Mouse (Mus musculus): ENCODE results near the gene Akr1a1. TPM values are rescaled to one million over a fixed set of nuclear protein-coding genes. Genes with fewer than 3 reads are reported as not detected.

Gene Akr1a1
- polyA plus RNA-seq, 1 experiment from 2014 or later = 550 TPM

DNA sequence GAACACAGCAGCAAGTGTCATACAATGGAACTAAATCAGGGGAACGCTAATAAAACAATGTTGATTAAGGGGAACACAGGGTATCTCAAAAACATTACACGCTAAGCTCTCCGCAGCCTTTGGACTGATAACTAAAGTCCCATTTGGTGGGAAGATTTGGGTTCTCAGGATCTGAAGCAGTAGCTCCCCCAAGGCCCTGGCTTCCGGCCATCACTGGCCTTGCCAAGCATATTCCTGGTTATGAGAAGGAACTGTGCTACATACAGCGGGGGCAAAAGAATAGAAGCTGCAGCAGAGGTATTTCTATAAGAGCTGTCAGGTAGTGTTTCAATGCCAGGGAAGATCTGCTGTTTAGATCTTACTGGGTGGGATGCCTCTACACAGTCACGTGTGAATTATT is 1.7 kb upstream of the Akr1a1 start:
- Histone ChIP-seq H3K4me3 (no peak overlapping the region), H3K36me3 (replicated peaks) (peaks cover 21% of the 10 kb centered on the region), H3K4me1 (peaks cover 26% of the 10 kb centered on the region), H3K9me3 (no peaks in the 10 kb centered on the region), H3K27me3 (ENCODE audit: poor library complexity, severe bottlenecking) (no peaks in the 10 kb centered on the region), H3K27ac (no peak overlapping the region)
- no peak for DNase-seq (ENCODE audit: extremely low spot score, low spot score)
- 89% methylated on average over 6 of the region's 6 CpGs for WGBS

DNA sequence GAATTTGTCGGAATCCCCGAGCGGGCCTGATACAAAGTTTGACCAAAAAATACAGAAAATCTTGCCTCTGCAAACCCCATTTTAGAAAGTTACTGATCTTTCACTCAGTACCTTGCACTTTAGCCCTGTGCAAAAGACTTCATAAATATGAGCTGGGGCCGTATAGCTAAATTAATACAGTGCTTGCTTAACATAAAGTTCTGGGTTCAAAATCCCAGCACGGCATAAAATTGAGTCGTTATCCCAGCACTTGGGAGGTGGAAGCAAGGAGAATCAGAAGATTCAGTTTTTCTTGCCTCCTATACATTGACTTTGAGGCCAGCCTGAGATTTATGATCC is 286 bp upstream of the Akr1a1 start:
- Histone ChIP-seq H3K4me1 (peaks cover 38% of the 10 kb centered on the region), H3K27ac (peak overlapping the region; percentile 94), H3K9me3 (no peaks in the 10 kb centered on the region), H3K36me3 (replicated peaks) (peaks cover 34% of the 10 kb centered on the region), H3K27me3 (ENCODE audit: poor library complexity, severe bottlenecking) (no peaks in the 10 kb centered on the region), H3K4me3 (peak overlapping the region; percentile 85)
- no peak for DNase-seq (ENCODE audit: extremely low spot score, low spot score)
- WGBS = 14% methylated on average over 6 of the region's 6 CpGs

DNA sequence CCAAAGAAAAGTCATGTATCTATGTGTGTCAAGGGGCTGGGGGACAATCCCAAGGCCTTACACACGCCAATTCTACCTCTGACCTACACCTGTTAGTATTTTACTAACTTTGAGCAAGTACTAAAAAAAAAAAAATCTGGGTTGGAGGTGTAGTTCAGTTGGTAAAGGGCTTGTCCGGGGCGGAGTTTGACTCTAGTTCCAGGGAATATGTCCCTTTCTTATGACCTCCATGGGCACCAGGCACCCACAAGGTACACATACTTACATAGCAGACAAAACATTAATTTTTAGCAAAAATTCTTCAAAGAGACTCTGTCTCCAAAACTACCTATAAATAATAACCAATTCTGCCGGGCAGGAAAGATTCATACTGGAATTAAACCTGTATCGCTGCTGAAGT is 1.1 kb downstream of the Akr1a1 start:
- no peaks in the 10 kb centered on the region for H3K9me3 ChIP-seq
- H3K27ac ChIP-seq = peak overlapping the region; percentile 94
- peaks cover 48% of the 10 kb centered on the region for H3K36me3 ChIP-seq (replicated peaks)
- H3K27me3 ChIP-seq (ENCODE audit: poor library complexity, severe bottlenecking) = no peaks in the 10 kb centered on the region
- no peak for DNase-seq (ENCODE audit: extremely low spot score, low spot score)
- H3K4me1 ChIP-seq = peaks cover 43% of the 10 kb centered on the region
- H3K4me3 ChIP-seq = peak overlapping the region; percentile 85
- 52% methylated on average over 5 of the region's 5 CpGs for WGBS

DNA sequence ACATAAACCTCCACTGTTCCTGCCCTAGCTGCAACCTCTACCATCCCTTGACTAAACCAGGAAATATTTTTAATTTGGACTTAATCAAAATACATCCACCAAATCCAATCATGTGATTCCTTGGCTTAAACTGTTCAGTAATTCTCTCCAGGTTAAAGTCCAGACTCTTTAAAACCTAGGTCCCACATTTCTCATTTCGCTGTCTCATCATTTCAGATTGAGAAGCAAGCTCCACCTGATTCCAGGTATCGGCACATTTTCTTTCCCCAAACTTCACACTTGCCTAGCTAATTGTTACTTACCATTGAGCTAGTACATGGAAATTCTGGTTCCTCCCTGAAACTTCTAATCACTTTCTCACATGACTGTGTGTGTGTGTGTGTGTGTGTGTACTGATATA is 2.1 kb downstream of the Akr1a1 start:
- DNase-seq (ENCODE audit: extremely low spot score, low spot score) = no peak
- H3K27me3 ChIP-seq (ENCODE audit: poor library complexity, severe bottlenecking) = no peaks in the 10 kb centered on the region
- H3K4me3 ChIP-seq = peak overlapping the region; percentile 85
- 96% methylated on average over 2 of the region's 2 CpGs for WGBS
- no peaks in the 10 kb centered on the region for H3K9me3 ChIP-seq
- peaks cover 58% of the 10 kb centered on the region for H3K36me3 ChIP-seq (replicated peaks)
- no peak overlapping the region for H3K27ac ChIP-seq
- H3K4me1 ChIP-seq = peaks cover 43% of the 10 kb centered on the region

DNA sequence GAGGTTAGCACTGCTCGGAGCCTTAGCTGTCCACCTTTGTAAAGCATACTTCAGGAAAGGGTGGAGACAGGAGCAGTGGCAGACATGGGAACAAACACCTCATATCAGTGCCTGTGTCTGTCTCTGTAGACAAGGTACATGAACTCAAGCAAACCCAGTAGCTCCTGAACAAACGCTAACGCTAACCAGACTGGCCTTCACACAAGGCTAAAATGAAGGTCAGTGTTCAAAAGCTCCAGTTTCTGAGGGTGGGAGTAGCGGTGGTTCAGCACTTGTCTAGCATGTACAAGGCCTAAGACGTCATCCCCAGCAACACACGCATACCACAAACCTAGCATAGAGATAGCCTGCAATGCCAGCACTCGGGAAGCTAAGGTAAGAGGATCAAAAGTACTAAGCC is 5.9 kb downstream of the Akr1a1 start:
- WGBS = 91% methylated on average over 7 of the region's 7 CpGs

DNA sequence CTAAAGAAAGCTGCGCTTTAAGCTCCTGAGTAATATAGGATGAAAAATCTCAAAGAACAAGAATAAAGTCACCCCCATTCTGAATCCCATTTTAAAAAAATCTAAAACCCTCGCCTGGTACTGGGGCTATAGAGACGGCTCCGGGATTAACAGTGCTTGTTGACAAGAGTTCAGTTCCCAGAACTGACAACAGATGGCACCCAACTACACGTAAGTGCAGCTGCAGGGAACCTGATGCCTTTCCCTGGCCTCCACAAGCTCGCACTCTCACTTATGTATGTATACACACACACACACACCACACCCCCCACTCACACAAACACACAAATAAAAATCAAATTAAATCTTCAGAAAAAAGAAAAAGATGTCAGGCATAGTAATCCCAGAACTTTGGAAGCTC is 7.2 kb downstream of the Akr1a1 start:
- H3K36me3 ChIP-seq (replicated peaks) = peaks cover 97% of the 10 kb centered on the region
- 68% methylated on average over 6 of the region's 6 CpGs for WGBS
- H3K9me3 ChIP-seq = no peaks in the 10 kb centered on the region
- peaks cover 25% of the 10 kb centered on the region for H3K4me1 ChIP-seq
- no peak overlapping the region for H3K4me3 ChIP-seq
- no peak for DNase-seq (ENCODE audit: extremely low spot score, low spot score)
- no peak overlapping the region for H3K27ac ChIP-seq
- no peaks in the 10 kb centered on the region for H3K27me3 ChIP-seq (ENCODE audit: poor library complexity, severe bottlenecking)

More for the DNA sequence above, 5.9 kb downstream of the Akr1a1 start:
- Histone ChIP-seq H3K4me1 (peaks cover 37% of the 10 kb centered on the region), H3K4me3 (no peak overlapping the region), H3K27ac (no peak overlapping the region), H3K36me3 (replicated peaks) (peaks cover 94% of the 10 kb centered on the region), H3K9me3 (no peaks in the 10 kb centered on the region), H3K27me3 (ENCODE audit: poor library complexity, severe bottlenecking) (no peaks in the 10 kb centered on the region)
- no peak for DNase-seq (ENCODE audit: extremely low spot score, low spot score)

DNA sequence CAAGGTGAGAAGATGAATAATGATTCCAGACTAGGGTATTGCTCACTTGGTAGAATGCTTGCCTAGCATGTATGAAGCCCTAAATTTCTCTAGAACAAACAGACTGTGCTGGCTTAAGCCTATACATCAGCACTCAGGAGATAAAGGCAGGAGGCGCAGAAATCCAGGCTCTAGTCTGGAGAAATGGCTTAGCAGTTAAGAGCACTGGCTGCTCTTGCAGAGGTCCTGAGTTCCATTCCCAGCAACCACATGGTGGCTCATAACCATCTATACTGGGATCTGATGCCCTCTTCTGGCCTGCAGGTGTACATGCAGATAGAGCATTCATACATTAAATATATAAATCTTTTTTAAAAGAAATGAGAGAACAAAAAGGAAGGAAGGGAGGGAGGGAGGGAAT is 9.4 kb downstream of the Akr1a1 start:
- 92% methylated on average over 1 of the region's 1 CpGs for WGBS
- H3K36me3 ChIP-seq (replicated peaks) = peaks cover 97% of the 10 kb centered on the region
- no peak for DNase-seq (ENCODE audit: extremely low spot score, low spot score)

DNA sequence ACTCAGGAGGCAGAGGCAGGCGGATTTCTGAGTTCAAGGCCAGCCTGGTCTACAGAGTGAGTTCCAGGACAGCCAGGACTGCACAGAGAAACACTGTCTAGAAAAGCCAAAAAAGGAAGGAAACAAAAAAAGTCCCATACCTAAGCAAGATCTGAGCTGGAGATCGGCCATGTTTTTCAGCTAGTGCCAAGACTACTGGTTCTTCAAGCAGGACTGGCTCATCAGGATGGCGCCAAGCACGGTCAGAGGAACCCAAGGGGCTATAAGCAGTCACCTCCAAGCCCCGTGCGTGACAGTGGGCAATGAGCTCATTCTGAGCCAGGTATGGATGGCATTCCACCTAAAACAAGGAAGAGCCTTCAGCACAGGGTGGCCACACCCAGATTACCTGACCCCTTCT is 12.7 kb downstream of the Akr1a1 start:
- no peaks in the 10 kb centered on the region for H3K9me3 ChIP-seq
- no peak overlapping the region for H3K4me3 ChIP-seq
- H3K27me3 ChIP-seq (ENCODE audit: poor library complexity, severe bottlenecking) = no peaks in the 10 kb centered on the region
- H3K36me3 ChIP-seq (replicated peaks) = peaks cover 98% of the 10 kb centered on the region
- 93% methylated on average over 6 of the region's 6 CpGs for WGBS
- DNase-seq (ENCODE audit: extremely low spot score, low spot score) = no peak
- H3K4me1 ChIP-seq = no peaks in the 10 kb centered on the region
- no peak overlapping the region for H3K27ac ChIP-seq

More for the DNA sequence above, 9.4 kb downstream of the Akr1a1 start:
- peaks cover 5% of the 10 kb centered on the region for H3K4me1 ChIP-seq
- H3K27me3 ChIP-seq (ENCODE audit: poor library complexity, severe bottlenecking) = no peaks in the 10 kb centered on the region
- no peaks in the 10 kb centered on the region for H3K9me3 ChIP-seq
- no peak overlapping the region for H3K4me3 ChIP-seq
- no peak overlapping the region for H3K27ac ChIP-seq

DNA sequence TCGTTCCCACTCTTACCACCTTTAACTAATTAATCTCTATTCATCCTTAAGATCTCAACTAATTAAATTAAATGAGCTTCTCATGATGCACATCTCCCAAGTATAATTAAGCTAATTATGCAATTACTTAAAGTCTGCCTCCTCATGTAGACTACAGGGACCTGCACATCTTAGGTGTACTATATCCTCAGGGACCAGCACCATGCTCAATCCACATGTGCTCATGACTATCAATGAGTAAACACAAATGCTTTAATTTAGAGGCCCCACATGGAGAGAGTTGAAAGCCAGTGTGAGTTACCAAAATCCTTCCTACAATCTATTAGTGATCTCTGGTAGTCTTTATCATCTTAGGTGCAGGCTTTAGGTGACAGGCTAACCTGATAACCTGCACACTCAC is 16.3 kb downstream of the Akr1a1 start:
- 96% methylated on average over 1 of the region's 1 CpGs for WGBS
- no peaks in the 10 kb centered on the region for H3K9me3 ChIP-seq
- no peak overlapping the region for H3K4me3 ChIP-seq
- peaks cover 86% of the 10 kb centered on the region for H3K36me3 ChIP-seq (replicated peaks)
- H3K27me3 ChIP-seq (ENCODE audit: poor library complexity, severe bottlenecking) = no peaks in the 10 kb centered on the region
- no peaks in the 10 kb centered on the region for H3K4me1 ChIP-seq
- DNase-seq (ENCODE audit: extremely low spot score, low spot score) = no peak
- H3K27ac ChIP-seq = no peak overlapping the region

DNA sequence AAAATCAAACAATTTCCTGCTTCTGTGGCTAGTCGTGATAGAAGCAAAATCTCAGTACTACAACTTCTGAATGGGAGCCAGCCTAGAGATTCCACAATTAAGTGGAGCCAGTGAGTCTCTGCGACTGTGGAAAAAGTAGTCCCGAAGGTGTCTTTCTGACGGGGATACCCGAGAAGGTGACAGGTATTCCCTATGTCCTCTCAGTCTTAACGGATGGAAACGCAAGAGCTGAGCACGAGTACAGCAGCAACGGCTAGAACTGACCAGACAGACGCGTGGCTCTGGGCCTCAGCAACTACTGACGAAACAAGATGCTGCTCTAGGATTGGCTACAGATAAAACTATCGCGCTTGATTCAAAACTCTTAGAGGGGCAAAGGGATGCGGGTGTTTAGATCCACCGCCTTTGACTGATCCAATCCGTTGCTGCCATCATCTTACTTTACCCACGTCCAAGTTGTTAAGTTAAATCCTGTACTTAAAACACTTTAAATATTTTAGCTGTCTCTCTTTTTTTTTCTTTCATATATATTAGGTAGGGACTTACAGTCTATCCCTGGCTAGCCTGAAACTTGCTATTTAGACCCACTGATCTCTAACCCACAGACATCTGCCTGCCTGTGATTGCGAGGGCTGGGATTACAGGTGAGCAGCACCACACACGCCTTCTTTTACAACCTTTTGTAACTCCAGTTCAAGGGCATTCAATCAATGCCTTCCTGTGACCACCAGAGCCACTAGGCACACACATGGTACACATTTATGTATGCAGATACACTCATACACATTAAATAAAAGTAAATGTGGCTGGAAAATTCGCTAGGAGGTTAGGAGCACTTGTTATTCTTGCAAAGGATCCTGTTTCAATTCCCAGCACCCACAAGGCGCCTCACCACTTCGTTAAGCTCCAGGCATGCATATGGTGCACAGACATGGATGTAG is 23.5 kb downstream of the Akr1a1 start, which contains the start of gene Nasp:
Gene Nasp (minus strand): TSS at position 220 of the 941 bp plus-strand sequence.
- peak; percentile 82 for DNase-seq (ENCODE audit: extremely low spot score, low spot score)
- peaks cover 22% of the 10 kb centered on the region for H3K4me1 ChIP-seq
- H3K9me3 ChIP-seq = no peaks in the 10 kb centered on the region
- 8% methylated on average over 23 of the region's 23 CpGs for WGBS
- peak within 1 kb of the TSS; percentile 99 for H3K4me3 ChIP-seq
- peaks cover 40% of the 10 kb centered on the region for H3K36me3 ChIP-seq (replicated peaks)
- no peaks in the 10 kb centered on the region for H3K27me3 ChIP-seq (ENCODE audit: poor library complexity, severe bottlenecking)
- peak within 1 kb of the TSS; percentile 99 for H3K27ac ChIP-seq

DNA sequence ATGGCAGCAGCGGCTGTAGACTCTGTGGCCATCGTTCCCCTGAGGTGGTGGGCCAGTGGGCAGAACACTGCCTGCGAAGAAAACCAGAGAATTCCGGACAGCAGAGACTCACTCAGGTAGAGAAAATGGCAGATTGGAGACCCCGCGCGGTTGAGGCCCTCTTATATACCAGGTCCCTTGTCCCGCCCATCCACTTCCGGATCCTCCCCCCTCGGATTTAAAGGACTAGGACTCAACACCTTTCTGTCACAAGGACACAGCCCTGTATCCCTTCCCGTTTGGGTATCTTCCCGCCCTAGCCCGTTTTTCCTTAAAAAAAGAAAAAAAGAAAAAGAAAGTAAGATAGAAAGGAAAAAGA is 24.1 kb downstream of the Akr1a1 start:
- peak; percentile 93 for DNase-seq (ENCODE audit: extremely low spot score, low spot score)
- peaks cover 22% of the 10 kb centered on the region for H3K4me1 ChIP-seq
- no peaks in the 10 kb centered on the region for H3K27me3 ChIP-seq (ENCODE audit: poor library complexity, severe bottlenecking)
- peak overlapping the region; percentile 99 for H3K27ac ChIP-seq
- H3K4me3 ChIP-seq = peak overlapping the region; percentile 99
- no peaks in the 10 kb centered on the region for H3K9me3 ChIP-seq
- peaks cover 40% of the 10 kb centered on the region for H3K36me3 ChIP-seq (replicated peaks)
- under 1% methylated on average over 13 of the region's 13 CpGs for WGBS

DNA sequence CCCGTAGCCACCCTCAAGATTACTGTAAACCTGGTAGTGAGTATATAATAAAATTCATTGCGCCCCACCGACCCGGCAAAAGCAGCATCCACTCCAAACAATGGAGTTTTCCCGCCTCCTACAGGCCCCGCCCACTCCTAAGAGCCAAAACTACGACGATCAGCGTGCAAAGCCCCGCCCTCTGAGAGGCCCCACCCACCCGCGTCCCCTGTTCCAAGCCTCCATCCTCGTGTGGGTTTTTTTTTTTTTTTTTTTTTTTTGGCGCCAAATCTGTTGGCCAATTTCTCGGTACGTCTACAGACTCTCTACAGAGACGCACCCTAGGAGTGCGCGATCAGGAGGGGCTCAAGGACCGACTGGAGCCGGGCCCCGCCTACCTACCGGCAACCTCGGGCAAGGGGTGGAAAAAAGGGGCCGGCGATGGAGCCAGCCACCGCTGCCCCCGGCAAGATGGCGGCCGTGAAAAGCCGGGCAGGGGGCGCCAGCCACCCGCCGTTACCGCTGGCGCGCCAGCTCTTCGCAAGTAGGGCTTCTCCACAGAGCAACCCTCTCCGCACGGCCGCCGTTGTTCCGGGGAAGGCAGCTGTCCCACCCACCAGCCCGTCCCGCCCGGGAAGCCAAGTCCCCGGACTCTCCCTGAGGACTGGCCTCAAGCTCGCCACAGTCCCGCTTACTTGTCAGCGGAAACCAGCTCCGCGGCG is 24.7 kb downstream of the Akr1a1 start:
- Histone ChIP-seq H3K9me3 (no peaks in the 10 kb centered on the region), H3K27me3 (ENCODE audit: poor library complexity, severe bottlenecking) (no peaks in the 10 kb centered on the region), H3K36me3 (replicated peaks) (peaks cover 40% of the 10 kb centered on the region), H3K27ac (peak overlapping the region; percentile 99), H3K4me1 (peaks cover 22% of the 10 kb centered on the region), H3K4me3 (peak overlapping the region; percentile 99)
- DNase-seq (ENCODE audit: extremely low spot score, low spot score) = peak; percentile 93
- under 1% methylated on average over 53 of the region's 53 CpGs for WGBS

DNA sequence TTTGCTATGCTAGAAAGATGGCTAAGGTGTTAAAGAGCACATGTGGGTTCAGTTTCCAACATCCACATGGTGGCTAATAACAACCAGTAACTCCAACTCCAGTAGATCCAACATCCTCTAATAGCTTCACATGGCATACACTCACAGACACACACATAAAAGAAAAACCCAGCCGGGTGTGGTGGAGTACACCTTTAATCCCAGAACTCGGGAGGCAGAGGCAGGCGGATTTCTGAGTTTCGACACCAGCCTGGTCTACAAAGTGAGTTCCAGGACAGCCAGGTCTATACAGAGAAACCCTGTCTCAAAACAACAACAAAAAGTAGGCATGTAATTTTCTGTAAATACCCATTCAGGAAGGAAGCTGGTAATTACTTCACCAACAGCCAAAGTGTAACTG is 26.6 kb downstream of the Akr1a1 start:
- whole genome bisulfite sequencing = 92% methylated on average over 4 of the region's 4 CpGs
- DNase-seq (ENCODE audit: extremely low spot score, low spot score) = no peak
- peaks cover 22% of the 10 kb centered on the region for H3K4me1 ChIP-seq

More for the DNA sequence above, 26.6 kb downstream of the Akr1a1 start:
- Histone ChIP-seq H3K27ac (no peak overlapping the region), H3K36me3 (replicated peaks) (peaks cover 58% of the 10 kb centered on the region), H3K9me3 (no peaks in the 10 kb centered on the region), H3K27me3 (ENCODE audit: poor library complexity, severe bottlenecking) (no peaks in the 10 kb centered on the region), H3K4me3 (peak overlapping the region; percentile 99)

All from forebrain, embryonic 10.5 days (tissue).